Mouse (Mus musculus): ENCODE data around the gene Hdgf.

Hdgf gene

DNA sequence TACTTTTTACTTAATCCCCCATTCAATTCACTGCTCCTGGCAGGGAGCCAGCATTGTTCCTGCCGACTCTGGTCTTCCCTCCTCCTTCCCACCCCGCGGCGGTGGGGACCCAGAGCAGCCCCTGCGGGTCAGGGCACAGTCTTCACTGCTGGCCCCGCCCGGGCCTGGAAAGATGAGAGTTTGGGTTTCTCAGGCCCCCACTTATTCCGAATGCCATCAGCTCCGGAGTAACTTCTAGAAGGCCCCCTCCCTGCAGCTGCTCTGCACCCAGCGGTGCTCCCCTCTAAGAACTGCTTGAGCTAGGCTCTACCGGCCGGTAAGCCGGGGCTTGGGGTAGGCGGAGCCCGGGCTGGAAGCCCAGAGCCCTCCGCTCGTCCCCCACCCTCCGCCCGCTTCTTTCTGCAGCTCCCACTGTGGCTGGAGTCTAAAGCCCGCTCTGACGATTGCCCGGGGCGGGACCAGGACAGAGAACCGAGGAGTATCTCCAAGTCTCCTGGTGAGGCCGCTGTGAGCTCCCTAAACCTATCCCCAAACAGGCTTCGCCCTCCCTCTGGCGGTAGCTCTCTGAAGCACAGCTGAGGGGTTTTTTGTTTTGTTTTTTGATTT is 54.6 kb downstream of the Hdgf start:
- DNase-seq (ENCODE audit: low read depth, low spot score), result peak; percentile 78
- H3K27me3 ChIP-seq (ENCODE audit: control insufficient read depth, insufficient read depth, low read length, poor library complexity, severe bottlenecking), result no peaks in the 10 kb centered on the region; the same call in 1 of the 2 replicates
- H3K36me3 ChIP-seq (ENCODE audit: control insufficient read depth, insufficient read depth, low read length, poor library complexity, severe bottlenecking), result no peaks in the 10 kb centered on the region

All from splenic B cell, adult 2 months (primary cell).